Mouse (Mus musculus) c-Kit-positive CD71-positive TER-119-positive erythroid progenitor cells, embryonic 14.5 days (primary cell): ENCODE measurements at regions not wholly inside any gene's neighbourhood (a gene's known extent, or its start where the extent isn't known, plus 50 kb on each side); places are given as distances from the start of the nearest gene placed in this dataset.

Source experiments
- DNase-seq: peaks from one replicate; pipeline ENCODE4 v3.0.0-alpha.2; 2013; ENCODE audit warnings: low spot score

DNA sequence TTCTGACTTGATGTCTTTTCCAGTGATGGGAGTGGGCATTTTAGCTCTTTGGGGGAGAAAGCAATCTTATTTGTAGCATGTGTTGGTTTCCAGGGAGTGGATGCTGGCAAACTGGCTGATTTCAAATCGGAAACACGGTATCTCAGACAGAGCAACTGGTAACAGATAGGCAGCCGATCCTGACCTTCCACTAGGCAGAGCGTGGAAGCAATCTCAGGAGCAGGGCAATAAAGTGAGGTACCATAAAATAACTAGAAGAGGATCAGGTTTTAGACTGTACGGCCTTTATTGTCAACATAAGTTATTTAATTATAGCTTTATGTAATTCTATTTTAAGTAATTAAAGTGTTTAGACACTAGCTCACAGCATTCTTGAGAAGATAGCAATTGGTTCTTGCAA lies 390.0 kb downstream of the Plk2 start:
- DNase-seq: no peak

DNA sequence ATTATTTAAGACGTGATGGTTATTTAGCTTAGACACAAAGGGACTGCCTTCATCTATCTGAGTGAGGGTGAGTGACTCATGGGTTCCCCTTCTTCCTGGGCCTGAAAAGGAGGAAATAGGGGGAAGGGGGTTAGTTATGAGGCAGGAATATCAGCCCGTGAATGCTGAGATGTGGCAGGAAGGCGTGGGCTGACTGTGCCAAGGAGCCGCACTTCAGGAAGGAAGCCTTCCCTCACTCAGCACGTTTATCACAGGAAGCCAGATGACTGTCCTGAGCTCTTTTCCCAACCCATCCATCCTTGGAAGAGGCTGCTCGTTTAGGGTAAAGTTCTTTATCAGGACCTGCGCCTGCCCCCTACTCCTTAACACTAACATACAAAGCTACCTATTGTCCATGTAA lies 403.5 kb downstream of the Plk2 start:
- DNase-seq: no peak

DNA sequence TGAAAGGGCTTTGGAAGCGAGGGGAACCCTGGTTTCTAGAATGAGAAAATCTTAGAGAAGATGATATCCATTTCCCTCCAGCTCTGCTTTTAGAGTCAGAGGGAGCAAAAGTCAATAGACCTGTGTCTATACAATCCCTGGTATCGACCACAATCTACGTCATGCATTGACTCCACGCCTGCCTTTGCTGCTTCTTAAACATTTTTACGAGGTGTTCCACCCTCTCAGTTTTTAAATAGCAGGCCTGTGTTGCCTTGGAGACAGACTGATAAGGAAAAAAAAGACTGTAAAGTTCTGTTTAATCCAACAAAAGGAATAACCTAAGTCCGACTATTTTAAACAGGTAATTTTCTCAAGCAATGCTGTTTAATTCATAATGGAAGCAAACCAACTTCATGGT lies 408.0 kb downstream of the Plk2 start:
- DNase-seq: no peak

DNA sequence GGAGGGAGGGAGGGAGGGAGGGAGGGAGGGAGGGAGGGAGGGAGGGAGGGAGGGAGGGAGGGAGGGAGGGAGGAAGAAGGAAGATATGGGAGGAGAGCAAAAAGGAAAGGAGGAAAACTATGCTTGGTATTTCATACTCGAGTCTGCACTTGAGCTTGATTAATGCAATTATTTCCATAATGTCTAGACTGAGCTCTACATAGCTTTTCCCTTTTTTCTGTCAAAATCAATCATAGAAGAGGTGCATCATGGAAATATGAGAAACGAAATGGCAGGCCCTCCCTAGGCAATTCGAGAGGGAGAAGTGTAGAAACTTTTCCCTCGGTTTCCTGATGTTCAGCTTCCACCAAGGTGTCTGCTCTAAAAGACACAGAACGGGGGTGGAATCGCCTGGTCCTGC lies 417.6 kb downstream of the Plk2 start:
- DNase-seq: no peak

DNA sequence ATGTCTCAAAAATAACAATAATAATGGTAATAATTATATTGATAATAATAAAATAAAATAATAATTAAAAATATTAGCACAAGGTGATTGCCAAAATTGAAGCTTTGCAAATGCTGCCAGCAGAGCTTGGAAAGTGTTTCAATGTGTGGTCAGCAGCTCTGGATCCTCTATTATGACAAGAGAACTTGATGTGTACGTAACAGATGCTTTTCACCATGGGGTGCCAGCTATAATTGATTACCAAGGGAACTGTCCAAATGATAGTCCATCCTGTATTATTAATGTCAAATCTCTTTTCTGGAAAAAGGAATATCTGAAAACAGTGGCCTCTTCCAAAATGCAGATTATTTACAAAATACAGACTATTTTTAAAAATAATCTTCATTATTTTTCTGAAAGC lies 419.2 kb downstream of the Plk2 start:
- DNase-seq: no peak

DNA sequence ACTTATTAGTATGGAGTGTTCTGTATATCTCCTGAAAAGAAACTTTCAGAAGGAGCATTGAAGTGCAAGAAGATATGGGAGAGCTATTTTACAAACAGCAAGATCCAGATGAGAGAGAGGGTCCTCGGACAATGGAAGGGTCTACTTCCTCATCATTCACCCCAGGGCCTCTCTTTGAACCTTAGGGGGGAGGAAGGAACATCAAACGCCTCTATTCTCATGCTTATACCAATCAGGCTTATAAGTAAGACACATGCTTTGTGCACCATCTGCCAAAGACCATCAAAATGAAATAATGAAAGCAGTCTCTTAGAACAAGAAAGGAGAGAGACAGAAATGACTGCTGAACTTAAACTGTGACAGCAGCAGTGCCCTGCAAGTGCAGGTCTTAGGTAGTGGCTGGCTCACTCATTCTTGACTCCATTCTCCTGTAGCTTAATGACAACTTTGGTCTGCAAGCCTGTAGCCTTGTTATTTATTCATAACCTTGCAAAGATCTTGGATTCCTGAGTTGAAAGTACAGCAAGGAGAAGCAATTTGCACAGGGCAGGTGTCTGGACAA lies 424.5 kb downstream of the Plk2 start:
- no peak for DNase-seq

DNA sequence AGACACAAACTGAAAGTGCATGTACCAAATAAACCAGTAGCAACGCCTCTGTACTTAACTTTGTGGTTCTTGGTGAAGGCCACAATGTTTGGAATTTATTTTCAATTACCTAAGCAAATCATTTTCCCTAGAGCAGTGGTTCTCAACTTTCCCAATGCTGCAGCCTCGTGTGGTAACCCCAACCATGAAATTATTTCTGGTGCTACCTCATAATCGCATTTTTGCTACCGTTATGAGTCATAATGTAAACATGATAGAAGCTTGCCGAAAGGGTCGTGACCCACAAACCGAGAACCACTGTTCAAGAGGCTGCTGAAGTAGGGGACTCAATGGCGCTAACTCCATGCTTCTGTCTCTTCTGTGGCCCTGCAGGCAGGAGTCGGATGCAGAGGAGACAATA lies 429.9 kb upstream of the Actbl2 start:
- no peak for DNase-seq

DNA sequence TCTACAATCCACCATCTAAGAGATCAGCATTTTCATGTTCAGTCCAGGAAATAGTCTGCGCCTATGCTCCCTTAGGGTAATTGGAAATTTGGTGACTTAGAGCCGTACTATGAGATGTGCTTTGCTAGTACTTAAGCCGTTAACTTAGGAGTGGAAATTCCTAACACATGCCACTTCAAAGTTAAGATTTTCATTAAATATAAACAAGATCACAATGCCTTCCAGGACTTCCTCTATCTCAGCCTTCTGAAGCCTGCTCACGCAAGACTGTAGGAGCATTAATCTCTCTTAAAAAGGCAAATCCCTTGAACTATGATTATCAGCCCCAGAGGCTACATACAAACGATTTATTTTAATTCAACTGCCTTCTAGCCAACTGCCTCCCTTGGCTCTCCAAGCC lies 422.4 kb upstream of the Actbl2 start:
- no peak for DNase-seq

DNA sequence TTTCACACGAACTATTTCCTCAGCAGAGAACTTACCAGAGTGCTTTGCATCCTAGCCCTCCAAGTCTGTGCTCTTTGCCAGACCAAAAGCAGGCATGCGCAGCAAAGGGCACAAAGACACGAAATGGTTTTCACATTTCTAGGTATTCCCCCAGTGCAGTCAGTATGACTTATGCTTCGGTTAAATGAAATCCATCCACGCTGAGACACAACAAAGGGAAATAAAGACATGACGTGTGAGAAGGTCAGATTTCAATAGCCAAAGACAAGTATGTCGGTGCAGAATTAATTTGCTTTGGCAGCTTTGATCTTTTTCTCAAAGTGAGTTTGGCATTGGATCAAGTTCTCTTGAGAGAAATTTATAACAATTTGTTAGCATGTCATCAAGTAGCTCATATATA lies 417.9 kb upstream of the Actbl2 start:
- no peak for DNase-seq

DNA sequence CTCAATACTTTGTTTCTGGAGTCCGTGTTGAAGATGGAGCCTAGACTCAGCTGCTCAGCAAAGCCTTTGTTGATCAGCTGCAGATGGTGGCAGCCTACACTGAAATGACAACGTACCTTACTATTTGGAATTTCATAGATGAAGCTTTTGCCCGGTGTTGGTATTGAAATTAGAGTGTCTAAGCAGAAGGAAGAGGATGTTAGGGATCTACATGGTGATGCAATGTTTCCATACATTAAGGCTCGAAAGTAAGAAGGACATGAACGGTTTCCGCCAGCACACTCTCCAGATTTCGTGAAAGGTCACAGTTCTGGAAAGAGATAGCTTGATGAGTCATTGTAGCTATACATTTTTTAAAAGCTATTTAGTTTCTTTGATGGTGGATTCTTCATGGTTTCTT lies 412.9 kb upstream of the Actbl2 start:
- no peak for DNase-seq

DNA sequence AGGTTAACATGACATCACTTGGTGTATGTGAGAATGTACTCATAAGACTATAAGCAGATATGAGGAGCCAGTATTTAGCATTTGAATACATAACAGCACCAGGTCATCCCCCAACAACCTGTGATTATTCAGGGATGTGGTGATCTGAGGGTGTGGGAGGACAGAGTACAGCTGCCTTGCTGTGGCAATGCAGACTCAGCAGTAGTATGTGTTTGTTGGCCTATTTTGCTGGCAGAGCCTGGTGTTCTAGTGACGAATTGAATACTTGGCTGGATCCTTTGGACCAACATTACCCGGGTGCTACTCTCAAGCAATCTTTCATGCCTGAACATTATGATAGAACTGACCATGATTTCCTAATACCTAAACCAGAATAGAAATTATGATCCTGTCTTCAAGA lies 409.1 kb upstream of the Actbl2 start:
- no peak for DNase-seq

DNA sequence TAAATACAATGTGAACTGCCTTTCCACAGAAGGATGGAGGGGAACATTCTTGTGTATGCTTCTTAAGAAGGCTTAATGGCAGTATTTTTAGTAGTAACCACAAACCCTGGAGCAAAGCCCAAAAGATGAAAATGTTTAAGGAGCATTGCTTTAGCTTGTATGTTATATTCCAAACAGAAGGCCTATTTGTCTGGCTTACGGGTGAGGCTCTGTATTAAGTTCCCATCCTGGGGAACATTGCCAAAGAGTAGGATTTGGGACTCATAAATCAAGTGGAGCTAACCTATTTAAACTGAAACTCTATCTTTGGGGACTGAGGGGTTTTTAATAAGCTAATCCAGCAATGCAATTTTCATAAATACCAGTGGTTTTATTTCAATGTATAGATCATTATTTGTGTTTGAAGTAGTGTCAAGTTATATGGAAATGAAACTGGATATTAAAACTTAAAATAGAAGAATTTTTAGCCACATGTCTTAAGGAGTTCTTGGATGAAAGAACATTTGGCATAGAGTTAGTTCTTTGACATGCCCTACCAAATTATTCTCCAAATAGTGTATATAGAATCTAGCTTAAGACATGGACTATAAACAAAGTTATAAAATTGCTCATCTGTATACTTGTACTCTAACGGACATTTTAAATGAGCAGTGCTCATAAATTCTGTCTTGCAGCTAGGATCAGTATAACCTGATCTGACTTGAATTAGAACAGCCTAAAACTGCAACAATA lies 401.7 kb upstream of the Actbl2 start:
- DNase-seq: no peak

DNA sequence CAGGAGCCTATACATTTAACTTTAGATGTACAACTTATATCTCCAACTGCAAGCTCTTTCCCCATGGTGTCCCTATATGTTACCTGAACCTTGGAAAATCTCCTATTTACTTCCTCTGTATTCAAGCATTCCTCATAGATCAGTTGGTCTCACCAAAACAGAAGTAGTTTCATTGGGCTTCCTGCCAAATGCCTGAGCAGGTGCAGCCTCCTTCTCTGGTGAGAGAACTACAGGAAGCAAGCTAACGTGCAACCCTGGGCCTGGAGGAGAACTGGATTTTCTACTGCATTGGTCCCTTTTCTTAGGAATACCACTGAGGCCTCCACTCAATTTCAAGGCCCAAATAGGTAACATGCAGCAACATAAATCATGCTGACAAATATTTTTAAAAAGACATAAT lies 400.6 kb upstream of the Actbl2 start:
- DNase-seq: no peak

DNA sequence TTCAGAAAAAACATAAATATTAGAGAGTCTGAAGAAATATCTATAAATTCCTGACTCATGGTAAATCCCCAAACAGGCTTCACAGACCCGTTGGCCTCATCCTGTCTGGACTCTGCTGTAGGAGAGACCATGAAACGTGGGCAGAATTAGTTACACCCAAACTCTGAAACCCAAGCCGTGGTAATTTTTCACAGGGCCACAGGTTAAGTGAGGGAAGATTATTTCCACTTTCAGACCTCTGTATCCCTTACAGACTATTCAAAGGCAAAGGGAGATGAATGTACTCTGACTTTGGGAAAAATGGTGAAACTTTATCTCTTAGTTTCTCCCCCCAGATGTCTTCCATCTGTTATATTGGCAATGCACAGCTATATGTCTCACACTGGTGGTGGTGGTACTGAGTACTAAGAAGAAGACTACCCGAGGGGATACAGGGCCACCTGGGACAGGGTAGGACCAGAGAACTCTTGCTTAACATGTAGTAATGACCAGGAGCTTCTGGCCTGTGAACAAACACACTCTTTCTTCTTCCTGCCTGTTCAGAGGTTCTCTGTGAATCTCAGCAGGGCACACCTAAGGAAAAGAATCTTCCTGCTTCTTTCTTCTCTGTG lies 388.8 kb upstream of the Actbl2 start:
- DNase-seq: no peak

DNA sequence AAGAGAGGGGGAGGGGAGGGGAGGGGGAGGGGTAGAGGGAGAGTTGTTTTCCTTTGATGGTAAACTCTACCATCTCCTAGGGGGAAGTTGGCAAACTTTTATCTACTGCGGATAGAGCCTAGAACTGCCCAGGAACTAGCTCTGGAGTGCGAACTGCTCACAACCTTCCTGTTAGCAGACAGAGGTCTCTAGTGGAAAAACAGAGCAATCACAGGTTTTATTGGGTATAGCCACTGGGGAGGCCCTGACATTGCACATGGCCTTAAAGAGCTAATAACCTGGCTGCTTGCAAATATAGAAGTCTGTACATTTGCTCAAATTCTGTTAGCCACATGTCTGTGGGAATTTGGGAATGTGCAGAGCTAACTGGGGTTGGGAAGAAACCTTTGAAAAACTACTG lies 388.1 kb upstream of the Actbl2 start:
- DNase-seq: no peak

DNA sequence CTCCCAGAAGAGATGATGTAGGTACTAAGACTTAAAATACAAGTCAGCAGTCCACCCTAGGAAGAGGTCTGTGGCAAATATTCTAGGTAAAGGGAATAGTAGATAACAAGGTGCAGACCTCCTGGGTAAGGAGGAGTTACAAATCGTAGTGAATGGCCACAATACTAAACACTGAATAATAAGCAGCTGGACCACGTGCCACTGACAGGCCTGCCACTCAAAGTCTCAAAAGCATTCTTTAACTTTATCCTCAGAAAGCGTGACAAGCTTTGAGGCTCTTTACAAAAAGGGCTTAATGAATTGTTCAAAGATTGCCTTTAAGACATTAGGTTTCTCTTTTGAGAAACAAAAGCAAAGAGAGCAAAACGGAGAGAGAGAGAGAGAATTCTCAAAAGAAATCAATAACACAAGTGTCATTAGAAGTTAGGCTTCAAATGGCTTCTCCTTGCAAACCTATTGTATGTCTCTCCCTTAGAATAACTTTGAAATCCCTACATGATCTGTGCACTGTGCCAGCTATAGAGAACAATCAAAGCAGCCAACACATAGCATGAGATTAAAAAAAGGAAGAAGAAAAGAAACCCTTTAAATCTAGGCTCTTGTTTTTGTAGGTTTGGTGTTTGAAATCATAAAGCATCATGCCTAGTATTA lies 383.6 kb upstream of the Actbl2 start:
- DNase-seq: no peak

DNA sequence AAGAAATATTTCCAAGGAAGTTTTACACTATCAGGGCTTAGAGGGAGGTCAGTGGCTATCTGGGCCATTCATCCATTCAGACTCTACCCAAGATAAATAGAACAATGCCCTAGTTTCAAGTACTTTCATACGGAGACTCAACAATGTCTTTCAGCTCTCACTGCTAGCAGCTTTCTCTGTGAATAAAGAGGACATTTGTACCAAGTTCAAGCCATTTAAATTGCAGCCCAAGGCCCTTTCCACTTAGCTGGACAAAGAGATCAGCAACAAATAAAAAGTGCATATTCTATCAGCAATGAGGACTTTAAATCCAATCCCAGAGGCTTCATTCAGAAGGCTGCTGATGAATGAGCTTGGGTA lies 383.1 kb upstream of the Actbl2 start:
- DNase-seq: no peak

DNA sequence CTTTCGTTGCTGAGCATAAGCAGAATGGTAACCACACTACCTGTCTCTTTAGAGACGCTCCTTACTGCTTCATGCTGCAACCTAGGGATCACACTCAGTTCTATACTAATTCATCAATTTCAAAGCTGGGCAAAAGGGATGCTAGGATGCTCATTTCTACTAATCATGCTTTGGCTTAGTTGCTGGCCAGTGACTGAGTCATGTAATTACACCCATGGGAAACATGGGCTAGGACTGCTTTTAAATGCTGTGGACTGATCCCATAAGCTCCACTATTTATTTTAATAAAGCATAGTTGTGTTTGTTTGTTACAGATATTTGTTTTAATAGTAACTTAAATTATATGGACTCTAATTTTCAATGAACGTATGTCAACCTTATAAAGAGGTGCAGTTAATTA lies 373.2 kb upstream of the Actbl2 start:
- no peak for DNase-seq

DNA sequence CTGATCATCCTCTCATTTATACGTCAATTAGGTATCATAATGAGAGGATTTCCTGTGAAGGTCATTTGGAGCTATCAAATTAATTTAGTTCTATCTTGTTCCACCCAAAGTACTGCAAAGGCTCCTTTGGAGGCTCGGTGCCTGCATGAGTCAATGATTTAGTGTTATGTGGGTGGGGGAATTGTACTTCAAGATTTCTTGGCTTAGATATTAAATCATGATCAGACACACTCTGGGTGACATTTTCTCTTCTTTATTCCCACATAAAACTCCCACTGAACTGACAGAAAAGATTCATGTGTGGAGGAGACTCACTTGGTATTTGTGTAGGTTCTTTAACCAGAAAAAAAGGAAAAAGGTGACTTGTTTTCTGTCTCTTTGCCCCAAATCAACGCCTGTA lies 372.6 kb upstream of the Actbl2 start:
- no peak for DNase-seq

DNA sequence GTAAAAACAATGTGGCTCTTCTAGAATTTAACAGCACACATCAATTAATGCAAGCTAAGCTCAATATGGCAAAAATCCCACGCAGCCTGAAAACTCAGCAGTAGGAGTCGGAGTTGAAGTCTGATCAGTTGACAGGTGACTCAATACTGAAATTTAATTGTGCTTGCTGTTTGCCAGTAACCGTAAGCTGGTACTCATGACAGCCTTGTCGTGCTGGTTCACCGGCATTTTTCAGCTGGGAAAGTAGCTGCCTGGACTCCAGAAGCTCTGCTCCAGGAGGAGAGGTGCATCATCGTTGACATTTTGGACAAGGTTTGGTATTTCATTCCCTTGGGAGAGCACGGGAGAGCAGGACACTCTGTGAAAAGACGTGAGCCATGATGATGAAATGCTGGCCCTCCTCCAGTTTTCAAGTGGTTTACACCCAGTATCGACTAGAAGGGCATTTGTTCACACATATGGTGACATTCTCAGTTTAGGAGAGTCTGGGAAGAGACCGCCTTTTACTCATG lies 372.1 kb upstream of the Actbl2 start:
- no peak for DNase-seq

DNA sequence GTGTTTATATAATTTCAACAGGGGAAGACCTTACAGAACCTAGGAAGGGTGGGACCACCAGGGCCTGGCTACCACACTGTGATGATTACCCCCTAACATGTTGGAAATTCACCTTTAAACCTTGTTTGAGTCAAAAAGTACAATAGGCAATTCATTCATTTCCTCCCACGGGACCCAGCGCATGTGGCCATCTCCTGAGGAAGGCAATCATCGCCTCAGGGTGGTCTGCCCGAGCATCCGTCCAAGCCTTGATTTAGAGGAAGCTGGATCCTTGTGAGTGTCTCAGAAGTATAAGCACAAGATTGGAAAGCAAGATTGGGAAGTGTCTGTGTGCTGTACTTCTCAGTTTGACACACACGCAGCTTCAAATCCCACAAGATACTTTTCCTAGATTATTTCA lies 360.9 kb upstream of the Actbl2 start:
- no peak for DNase-seq

DNA sequence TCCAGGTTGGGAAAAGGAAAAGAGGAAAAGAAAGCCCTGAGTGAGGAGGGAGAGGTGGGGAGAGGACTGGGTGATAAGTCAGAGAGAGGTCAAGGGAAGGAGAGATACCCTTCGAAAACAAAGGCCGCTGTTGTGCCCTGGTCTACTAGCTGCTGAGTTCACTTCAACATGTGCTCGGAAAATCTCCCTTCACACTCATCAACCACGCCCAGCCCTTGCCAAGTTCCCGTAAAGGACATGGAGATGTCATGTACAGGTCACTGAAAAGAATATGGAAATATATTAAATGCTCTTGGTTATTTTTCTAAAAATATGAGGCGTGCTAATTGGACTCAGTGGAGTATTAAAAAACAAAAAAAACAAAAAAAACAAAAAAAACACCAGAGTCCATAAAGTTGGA lies 359.5 kb upstream of the Actbl2 start:
- no peak for DNase-seq

DNA sequence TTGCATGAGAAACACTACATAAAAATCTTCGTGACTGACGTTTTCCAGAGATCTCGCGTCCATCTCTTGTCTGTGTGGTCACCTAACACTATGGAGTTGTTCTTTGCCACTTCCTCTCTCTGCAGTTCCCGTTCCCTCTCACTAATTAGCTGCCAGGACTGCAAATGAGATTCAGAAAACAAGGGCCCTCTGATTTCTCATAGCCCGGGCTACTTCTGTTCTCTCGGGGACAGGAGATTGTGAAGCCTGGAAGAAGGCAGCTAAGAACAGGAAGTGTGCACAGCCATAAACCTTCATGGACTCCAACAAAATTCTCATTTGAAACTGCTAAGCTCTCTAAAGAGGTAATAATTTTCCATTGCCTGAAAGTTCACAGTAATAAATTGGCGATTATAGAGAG lies 358.9 kb upstream of the Actbl2 start:
- no peak for DNase-seq
